Mouse (Mus musculus) cerebellum, postnatal 36 days (tissue): ENCODE measurements around the gene Cobll1.

Source experiments
- DNase-seq, 2 experiments: peaks; one replicate each; pipeline ENCODE4 v3.0.0; 2021 to 2022; ENCODE audit warnings: mixed read lengths in 2 of 2

The Cobll1 gene

GRCm38 (mm10) chr2:65145421-65146117, 93.6 kb downstream of the Cobll1 start:
- DNase-seq, result no peak

GRCm38 (mm10) chr2:65141093-65141661, 98.0 kb downstream of the Cobll1 start:
- no peak for DNase-seq

GRCm38 (mm10) chr2:65140330-65140922, 98.8 kb downstream of the Cobll1 start:
- DNase-seq, result peak; percentile 29 to 38

GRCm38 (mm10) chr2:65139606-65140329, 99.4 kb downstream of the Cobll1 start:
- no peak for DNase-seq

- DNase-seq, result no peak
Observed at GRCm38 (mm10) chr2:65138992-65139391, 100.2 kb downstream of the Cobll1 start.

- no peak for DNase-seq
Observed at GRCm38 (mm10) chr2:65126141-65126783, 112.9 kb downstream of the Cobll1 start.

GRCm38 (mm10) chr2:65123702-65124101, 115.5 kb downstream of the Cobll1 start:
- DNase-seq, result no peak

- peak; percentile 22 to 50 for DNase-seq
Observed at GRCm38 (mm10) chr2:65121435-65121834, 117.8 kb downstream of the Cobll1 start.

- no peak for DNase-seq
Observed at GRCm38 (mm10) chr2:65121012-65121411, 118.2 kb downstream of the Cobll1 start.

GRCm38 (mm10) chr2:65120112-65120511, 119.1 kb downstream of the Cobll1 start:
- DNase-seq, result no peak

- no peak for DNase-seq
Observed at GRCm38 (mm10) chr2:65119667-65120066, 119.5 kb downstream of the Cobll1 start.

- no peak for DNase-seq
Observed at GRCm38 (mm10) chr2:65119076-65119475, 120.1 kb downstream of the Cobll1 start.

- DNase-seq, result no peak
Observed at GRCm38 (mm10) chr2:65117859-65118258, 121.3 kb downstream of the Cobll1 start.

- no peak for DNase-seq
Observed at GRCm38 (mm10) chr2:65116428-65117125, 122.6 kb downstream of the Cobll1 start.

GRCm38 (mm10) chr2:65113191-65113590, 126.0 kb downstream of the Cobll1 start:
- DNase-seq, result no peak

GRCm38 (mm10) chr2:65104569-65104968, 134.6 kb downstream of the Cobll1 start:
- DNase-seq, result no peak

GRCm38 (mm10) chr2:65103801-65104200, 135.4 kb downstream of the Cobll1 start:
- DNase-seq, result no peak

GRCm38 (mm10) chr2:65101388-65101787, 137.8 kb downstream of the Cobll1 start:
- no peak for DNase-seq

- DNase-seq, result peak; percentile 73 to 77
Observed at GRCm38 (mm10) chr2:65100001-65100400, 139.2 kb downstream of the Cobll1 start.

- no peak for DNase-seq
Observed at GRCm38 (mm10) chr2:65095571-65095970, 143.6 kb downstream of the Cobll1 start.

GRCm38 (mm10) chr2:65093990-65094389, 145.2 kb downstream of the Cobll1 start:
- DNase-seq, result no peak

- no peak for DNase-seq
Observed at GRCm38 (mm10) chr2:65090986-65091385, 148.2 kb downstream of the Cobll1 start.
